Mouse (Mus musculus): ENCODE data around the gene Ggcx. TPM values are rescaled to one million over a fixed set of nuclear protein-coding genes. Genes with fewer than 3 reads are reported as not detected.
A peak's percentile ranks its signal among the peaks of the same experiment; 100 is the strongest.
"Not testable (repeated sequence)": the region's sequence is repeated elsewhere in the genome, so short reads cannot be mapped to it uniquely, and the experiment has no call there.

Ggcx gene
- polyA plus RNA-seq, 1 experiment from 2014 or later = 9.4 TPM

- not testable (repeated sequence) for H3K4me2 ChIP-seq; H3K27ac ChIP-seq (ENCODE audit: low read depth, low read length); H3K36me3 ChIP-seq (ENCODE audit: control insufficient read depth, insufficient read depth, low read length); ATAC-seq (ENCODE audit: low FRiP score); H3K4me1 ChIP-seq (ENCODE audit: control insufficient read depth, insufficient read depth, low read length); DNase-seq (ENCODE audit: low spot score, missing footprints); H3K9ac ChIP-seq (ENCODE audit: low read length); H3K4me3 ChIP-seq (ENCODE audit: low read depth, low read length); H3K9me3 ChIP-seq (ENCODE audit: control insufficient read depth, low read length); H3K27me3 ChIP-seq (ENCODE audit: control insufficient read depth, insufficient read depth, low read length)
- 91% methylated on average over 3 of the region's 3 CpGs for WGBS
Measured at GRCm38 (mm10) chr6:72478691-72479090, 64.6 kb downstream of the Ggcx start.

- no peak overlapping the region for H3K4me2 ChIP-seq
- ATAC-seq (ENCODE audit: low FRiP score) (no peak), DNase-seq (ENCODE audit: low spot score, missing footprints) (peak; percentile 17)
- H3K4me3 ChIP-seq (ENCODE audit: low read depth, low read length) = no peak overlapping the region
- no peaks in the 10 kb centered on the region for H3K4me1 ChIP-seq (ENCODE audit: control insufficient read depth, insufficient read depth, low read length)
- H3K27me3 ChIP-seq (ENCODE audit: control insufficient read depth, insufficient read depth, low read length) = no peaks in the 10 kb centered on the region
- H3K36me3 ChIP-seq (ENCODE audit: control insufficient read depth, insufficient read depth, low read length) = no peaks in the 10 kb centered on the region
- 88% methylated on average over 12 of the region's 12 CpGs for WGBS
- no peak overlapping the region for H3K9ac ChIP-seq (ENCODE audit: low read length)
- no peaks in the 10 kb centered on the region for H3K9me3 ChIP-seq (ENCODE audit: control insufficient read depth, low read length)
- H3K27ac ChIP-seq (ENCODE audit: low read depth, low read length) = no peak overlapping the region
Measured at GRCm38 (mm10) chr6:72479645-72480421, 65.7 kb downstream of the Ggcx start.

DNA sequence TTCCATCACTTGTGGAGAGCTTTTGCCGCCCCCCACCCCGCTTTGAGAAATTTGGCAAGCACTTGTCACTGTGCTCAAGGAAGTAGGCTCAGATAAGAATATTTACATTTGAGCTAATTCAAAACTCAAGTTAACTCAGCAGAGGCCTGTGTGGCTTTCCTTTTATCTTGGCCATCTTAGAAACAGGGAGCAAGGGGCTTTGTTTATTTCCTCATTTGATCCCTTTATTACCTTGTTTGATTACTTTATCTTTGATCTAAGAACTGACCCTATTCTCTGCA lies 66.3 kb downstream of the Ggcx start:
- Histone ChIP-seq H3K4me3 (ENCODE audit: low read depth, low read length) (no peak overlapping the region), H3K36me3 (ENCODE audit: control insufficient read depth, insufficient read depth, low read length) (no peaks in the 10 kb centered on the region), H3K4me2 (no peak overlapping the region), H3K27ac (ENCODE audit: low read depth, low read length) (no peak overlapping the region), H3K9ac (ENCODE audit: low read length) (no peak overlapping the region), H3K4me1 (ENCODE audit: control insufficient read depth, insufficient read depth, low read length) (no peaks in the 10 kb centered on the region), H3K9me3 (ENCODE audit: control insufficient read depth, low read length) (no peaks in the 10 kb centered on the region), H3K27me3 (ENCODE audit: control insufficient read depth, insufficient read depth, low read length) (no peaks in the 10 kb centered on the region)
- DNase-seq (ENCODE audit: low spot score, missing footprints) (no peak), ATAC-seq (ENCODE audit: low FRiP score) (no peak)
- 91% methylated on average over 2 of the region's 2 CpGs for WGBS

Other genes starting within 250 kb of the Ggcx start
- gene Atoh8, start 178.7 kb upstream of the Ggcx start, polyA plus RNA-seq (2014; fragmentation: Nextera tagmentation; extraction: Ambion mirVana) = 4.8 and 6.1 TPM in 2 replicates
- gene Sftpb, start 109.7 kb upstream of the Ggcx start, polyA plus RNA-seq (2014; fragmentation: Nextera tagmentation; extraction: Ambion mirVana) = not detected in 2 replicates
- 114 and 116 TPM in 2 replicates for gene Usp39, start 69.1 kb upstream of the Ggcx start, polyA plus RNA-seq (2014; fragmentation: Nextera tagmentation; extraction: Ambion mirVana)
- gene 0610030E20Rik, start 67.0 kb upstream of the Ggcx start, polyA plus RNA-seq (2014; fragmentation: Nextera tagmentation; extraction: Ambion mirVana) = 15.6 and 16.1 TPM in 2 replicates
- gene Tmem150a, start 58.9 kb upstream of the Ggcx start, polyA plus RNA-seq (2014; fragmentation: Nextera tagmentation; extraction: Ambion mirVana) = 6.2 and 6.5 TPM in 2 replicates
- gene Rnf181, start 47.4 kb upstream of the Ggcx start, polyA plus RNA-seq (2014; fragmentation: Nextera tagmentation; extraction: Ambion mirVana) = 102 TPM in 2 replicates
- 13.4 and 15.4 TPM in 2 replicates for gene Vamp5, start 33.8 kb upstream of the Ggcx start, polyA plus RNA-seq (2014; fragmentation: Nextera tagmentation; extraction: Ambion mirVana)
- 27.6 and 32.0 TPM in 2 replicates for gene Vamp8, start 23.6 kb upstream of the Ggcx start, polyA plus RNA-seq (2014; fragmentation: Nextera tagmentation; extraction: Ambion mirVana)
- 463 and 499 TPM in 2 replicates for gene Mat2a, start 25.2 kb downstream of the Ggcx start, polyA plus RNA-seq (2014; fragmentation: Nextera tagmentation; extraction: Ambion mirVana)
- 0.41 TPM in 1 of 2 replicates, not detected in the other for gene Sh2d6, start 107.4 kb downstream of the Ggcx start, polyA plus RNA-seq (2014; fragmentation: Nextera tagmentation; extraction: Ambion mirVana)
- 6.6 and 8.0 TPM in 2 replicates for gene Capg, start 130.1 kb downstream of the Ggcx start, polyA plus RNA-seq (2014; fragmentation: Nextera tagmentation; extraction: Ambion mirVana)
- gene Elmod3, start 184.1 kb downstream of the Ggcx start, polyA plus RNA-seq (2014; fragmentation: Nextera tagmentation; extraction: Ambion mirVana) = 15.4 and 17.4 TPM in 2 replicates
- 5.0 and 6.8 TPM in 2 replicates for gene Retsat, start 184.2 kb downstream of the Ggcx start, polyA plus RNA-seq (2014; fragmentation: Nextera tagmentation; extraction: Ambion mirVana)
- 48.7 and 48.9 TPM in 2 replicates for gene Tgoln1, start 202.7 kb downstream of the Ggcx start, polyA plus RNA-seq (2014; fragmentation: Nextera tagmentation; extraction: Ambion mirVana)

All from midbrain, embryonic 11.5 days (tissue).